ENCODE assay signal across 18 mouse cellular contexts in the genomic region with DNA sequence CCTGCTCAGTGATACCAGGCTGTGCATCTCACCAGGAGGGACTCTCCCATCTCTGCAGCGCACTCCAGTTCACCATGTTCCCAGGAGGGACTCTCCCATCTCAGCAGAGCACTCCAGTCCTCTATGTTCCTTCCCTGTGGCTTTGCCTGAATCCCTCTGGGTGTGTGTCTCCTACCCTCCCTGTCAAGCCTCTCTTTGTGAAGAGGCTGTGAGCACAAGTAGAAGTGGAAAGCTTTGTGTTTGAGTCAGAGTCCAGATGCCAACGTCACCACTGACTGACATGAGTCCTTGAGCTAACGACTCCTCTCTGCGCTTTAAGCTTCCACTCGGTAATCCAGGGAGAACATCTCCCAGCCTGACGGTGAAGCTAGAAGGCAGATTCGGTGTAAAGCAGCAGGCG.
"Had no signal": no experiment of that assay in that cellular context is flagged by ENCODE, and none has a peak within 500 bp of the region (broad histone marks: within the 10 kb centered on the region; RNA-seq: fewer than 3 reads in every experiment).

No protein-coding gene starts in this region.

- H3K36me3 ChIP-seq: midbrain, embryonic 10.5 days; midbrain, embryonic 12.5 days; neural tube, embryonic 13.5 days; neural tube, embryonic 15.5 days had no signal

- H3K4me2 ChIP-seq: lung, embryonic 14.5 days; midbrain, embryonic 12.5 days; neural tube, embryonic 13.5 days; neural tube, embryonic 15.5 days had no signal

- H3K27me3 ChIP-seq: midbrain, embryonic 12.5 days; neural tube, embryonic 13.5 days; neural tube, embryonic 15.5 days had no signal

- H3K27ac ChIP-seq: liver, embryonic 14.5 days; midbrain, embryonic 10.5 days; midbrain, embryonic 12.5 days; neural tube, embryonic 13.5 days; neural tube, embryonic 15.5 days had no signal

- ATAC-seq: midbrain, embryonic 16.5 days had no signal

- H3K9me3 ChIP-seq: midbrain, embryonic 10.5 days; midbrain, embryonic 12.5 days; neural tube, embryonic 13.5 days; neural tube, embryonic 15.5 days had no signal

- H3K4me3 ChIP-seq: midbrain, embryonic 10.5 days; midbrain, embryonic 12.5 days; myocyte; neural tube, embryonic 13.5 days; neural tube, embryonic 15.5 days had no signal

- H3K4me1 ChIP-seq: neural tube, embryonic 13.5 days; neural tube, embryonic 15.5 days had no signal

- H3K9ac ChIP-seq: liver, embryonic 14.5 days; lung, embryonic 14.5 days; midbrain, embryonic 12.5 days; neural tube, embryonic 13.5 days; neural tube, embryonic 15.5 days had no signal

- DNase-seq: lung, embryonic 14.5 days; lung, postnatal 4 days; midbrain, embryonic 14.5 days; retina, postnatal 1 day; right cerebral cortex, adult 18-20 months; right cerebral cortex, postnatal 25 days; right cerebral cortex, postnatal 4 days; spleen, adult 18-20 months; thymus, adult 18-20 months; thymus, postnatal 14 days; thymus, postnatal 36 days had no signal
